Mouse (Mus musculus): Measurements from ENCODE around the gene Ern2.

Gene Ern2

DNA sequence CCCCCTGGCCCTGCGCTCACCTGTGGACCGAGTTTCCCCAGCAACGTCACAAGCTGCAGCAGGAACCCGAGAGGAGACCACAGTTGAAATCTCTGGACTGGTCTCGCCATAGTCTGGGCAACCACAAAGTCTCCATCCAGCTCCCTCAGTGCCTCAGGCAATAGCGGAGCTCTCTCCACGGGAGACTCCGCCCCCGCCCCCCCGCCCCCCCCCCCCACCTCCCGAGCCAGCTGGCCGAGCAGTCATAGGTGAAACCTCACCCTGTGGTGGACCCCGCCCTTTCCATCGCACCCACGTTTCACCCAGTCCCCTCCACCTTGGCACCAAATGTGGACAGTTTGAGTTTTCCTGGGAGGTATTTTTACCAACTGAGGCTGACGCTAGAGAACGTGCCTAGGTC lies at the start of gene Ern2:
Gene Ern2, minus strand, starts transcription at position 165 of the 400 bp plus-strand sequence.
- DNase-seq (ENCODE audit: low spot score), result no peak

DNA sequence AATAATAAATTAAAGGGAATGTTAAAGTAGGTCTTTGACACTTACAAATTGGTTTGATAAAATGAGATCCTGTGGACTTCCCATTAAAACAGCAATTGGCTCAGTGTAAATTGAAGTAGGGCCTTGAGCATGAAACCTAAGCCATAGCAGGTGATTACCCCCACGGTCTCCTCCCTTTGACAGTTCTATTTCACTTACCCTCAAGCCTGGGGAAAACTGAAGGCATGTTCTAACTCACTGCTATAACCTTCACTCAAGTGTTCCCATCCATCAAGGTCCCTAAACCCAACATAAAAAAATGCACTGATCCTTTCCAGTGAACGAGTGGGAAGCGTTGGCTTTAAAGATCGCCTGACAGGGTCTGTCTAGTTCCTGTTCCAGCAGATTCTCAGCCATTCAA lies 44.9 kb upstream of the Ern2 start:
- no peak for DNase-seq (ENCODE audit: low spot score)

DNA sequence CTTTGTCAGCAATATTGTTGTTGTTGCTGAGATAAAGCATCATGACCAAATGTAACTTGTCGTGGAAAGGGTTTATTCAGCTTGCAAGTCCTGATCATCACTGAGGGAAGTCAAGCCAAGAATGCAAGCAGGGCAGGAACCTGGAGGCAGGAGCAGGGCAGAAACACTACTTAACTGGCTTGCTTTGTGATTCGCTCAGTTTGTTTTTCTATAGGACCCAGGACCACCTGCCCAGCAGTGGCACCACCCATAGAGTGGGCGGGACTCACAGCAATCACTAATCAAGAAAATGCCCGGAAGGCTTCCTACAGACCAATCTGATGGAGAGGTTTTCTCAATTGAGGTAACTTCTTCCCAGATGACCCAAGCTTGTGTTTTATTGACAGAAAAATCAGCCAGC lies 43.9 kb upstream of the Ern2 start:
- DNase-seq (ENCODE audit: low spot score), result no peak

DNA sequence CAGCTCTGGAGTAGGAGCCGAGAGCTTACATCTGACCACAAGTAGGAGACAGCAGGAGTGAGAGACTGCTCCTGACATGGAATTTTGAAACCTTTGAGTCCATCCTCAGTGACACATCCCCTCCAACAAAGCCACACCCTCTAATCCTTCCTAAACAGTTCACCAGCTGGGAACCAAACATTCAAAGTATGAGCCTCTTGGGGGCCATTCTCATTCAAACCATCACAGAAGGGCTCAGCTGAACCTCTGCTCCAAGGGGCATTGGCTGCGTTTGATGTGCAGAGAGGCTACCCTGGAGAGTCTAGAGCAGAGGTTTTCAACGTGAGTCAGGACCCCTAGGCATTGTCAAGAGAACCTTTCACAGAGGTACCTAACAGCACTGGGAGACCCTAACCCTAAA lies 43.3 kb upstream of the Ern2 start:
- no peak for DNase-seq (ENCODE audit: low spot score)

DNA sequence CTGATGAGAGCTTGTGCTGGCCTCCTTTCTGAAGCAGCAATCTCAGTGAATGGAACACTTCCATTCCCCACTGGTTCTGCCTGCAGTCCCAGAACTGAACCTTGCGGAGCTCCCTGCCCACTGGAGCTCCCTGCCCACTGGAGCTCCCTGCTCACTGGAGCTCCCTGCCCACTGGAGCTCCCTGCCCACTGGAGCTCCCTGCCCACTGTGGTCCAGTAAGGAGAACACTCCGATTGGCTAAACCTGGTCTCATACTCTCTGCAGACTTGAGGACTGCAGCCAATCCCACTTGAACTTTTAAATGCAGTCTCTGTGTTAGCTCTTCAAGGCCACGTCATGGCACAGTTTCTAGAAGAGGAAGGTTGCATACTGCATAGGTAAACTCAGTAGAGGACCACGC lies 40.7 kb upstream of the Ern2 start:
- DNase-seq (ENCODE audit: low spot score), result no peak

DNA sequence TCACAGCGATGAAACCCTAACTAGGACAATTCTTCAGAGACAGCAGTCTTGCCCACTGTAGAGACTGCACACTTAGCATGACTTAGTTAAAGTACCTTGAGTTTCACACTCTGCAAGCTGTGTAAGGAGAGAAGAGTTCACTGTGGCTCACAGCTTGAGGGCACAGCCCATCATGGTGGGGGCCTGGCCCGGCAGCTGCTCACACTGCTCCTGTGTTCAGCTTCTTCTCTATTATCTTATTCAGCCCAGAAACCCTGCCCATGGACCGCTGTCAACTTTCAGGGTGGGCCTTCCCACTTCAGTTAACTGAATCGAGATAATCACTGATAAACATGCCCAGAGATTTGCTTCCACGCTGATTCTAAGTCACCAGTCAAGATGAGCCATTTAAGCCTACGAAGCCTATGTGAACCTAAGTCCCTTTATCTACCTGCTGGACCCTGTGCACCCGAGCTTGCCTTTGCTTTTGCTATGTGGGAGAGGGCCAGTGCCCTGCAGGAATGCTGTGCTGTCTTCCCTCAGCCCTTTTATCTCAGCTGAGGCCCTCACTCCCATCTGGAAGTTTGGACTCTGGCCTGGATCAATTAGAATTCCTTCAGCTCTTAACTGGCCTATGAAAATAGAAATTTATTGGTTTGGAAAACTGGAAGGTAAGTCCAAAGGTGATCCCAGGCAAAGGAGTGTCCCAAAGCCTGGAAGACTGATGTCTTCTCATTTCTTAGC lies 40.2 kb upstream of the Ern2 start:
- no peak for DNase-seq (ENCODE audit: low spot score)

DNA sequence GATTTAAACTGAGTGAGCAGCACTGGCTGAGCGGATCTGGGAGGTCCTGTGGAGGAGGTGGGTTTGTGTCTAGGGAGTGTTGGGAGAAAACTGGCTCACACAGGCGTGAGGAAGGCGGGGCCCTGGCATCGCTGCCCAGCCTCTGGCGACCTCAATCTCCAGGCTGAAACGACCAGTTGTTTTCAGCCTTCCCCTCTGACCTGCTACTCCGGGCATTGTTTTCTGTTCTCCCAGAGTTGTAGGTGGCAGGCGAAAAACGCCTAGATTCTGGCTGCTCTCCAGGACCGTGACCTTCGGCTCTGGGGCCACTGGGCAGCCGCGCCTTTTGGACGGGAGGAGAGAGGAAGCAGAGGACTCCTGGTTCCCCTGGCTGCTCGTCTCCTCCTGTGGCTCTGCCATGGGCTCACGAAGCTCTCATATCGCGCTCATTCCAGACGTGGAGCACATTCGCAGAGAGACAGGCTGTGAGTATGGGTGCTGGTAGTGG lies 33.4 kb upstream of the Ern2 start, which contains the start of gene Chp2:
Gene Chp2, plus strand, starts transcription at position 182 of the 487 bp plus-strand sequence.
- no peak for DNase-seq (ENCODE audit: low spot score)

DNA sequence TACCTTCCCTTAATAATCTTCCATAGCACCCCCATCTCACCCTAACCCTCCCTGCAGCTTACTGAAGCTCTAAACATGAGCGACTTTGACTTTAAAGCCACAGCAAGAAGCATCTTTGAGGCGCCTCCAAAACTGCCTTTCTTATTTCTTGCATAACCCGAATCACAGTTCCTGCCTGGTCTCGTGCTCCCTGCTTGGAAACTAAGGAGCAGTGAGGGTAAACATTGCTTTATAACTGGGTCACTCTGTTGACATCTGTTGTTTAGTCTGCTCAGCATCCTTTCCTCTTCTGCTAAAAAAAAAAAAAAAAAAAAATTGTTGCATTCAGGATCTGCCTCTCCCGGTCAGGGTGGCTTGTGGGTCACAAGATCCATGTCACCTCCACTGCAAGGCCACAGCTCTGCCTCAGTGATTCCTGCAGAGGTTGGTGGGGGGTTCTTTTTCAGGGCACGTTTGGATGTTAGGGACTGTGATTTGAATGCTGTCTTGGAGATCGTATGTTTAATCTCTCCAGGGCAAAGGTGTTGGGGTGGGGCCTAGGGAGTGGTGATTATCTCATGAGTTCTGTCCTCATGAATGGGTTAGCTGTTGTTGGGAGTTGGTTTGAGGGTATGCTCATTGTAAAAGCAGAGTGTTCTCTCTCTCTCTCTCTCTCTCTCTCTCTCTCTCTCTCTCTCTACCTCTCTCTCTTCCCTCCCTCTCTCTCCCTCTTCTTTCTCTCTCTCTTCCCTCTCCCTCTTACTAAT lies 22.4 kb upstream of the Ern2 start:
- no peak for DNase-seq (ENCODE audit: low spot score)

DNA sequence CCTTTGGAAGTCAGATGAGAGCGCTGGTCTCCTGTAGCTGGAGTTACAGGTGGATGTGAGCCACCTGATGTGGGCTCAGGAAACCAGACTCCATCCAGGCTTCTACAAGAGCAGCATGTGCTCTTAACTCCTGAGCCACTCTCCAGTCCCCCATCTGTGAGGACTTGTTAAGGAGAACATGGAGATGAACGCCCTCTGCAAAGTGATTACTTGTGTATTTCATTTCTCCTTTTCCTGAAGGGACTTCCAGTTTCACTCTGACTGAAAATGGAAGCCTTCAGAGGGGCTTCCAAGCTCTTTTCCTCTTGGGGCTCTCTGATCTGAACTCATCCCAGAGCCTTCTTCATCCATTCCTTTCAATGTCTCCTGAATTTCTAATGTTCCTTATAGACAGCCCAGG lies 20.1 kb upstream of the Ern2 start:
- no peak for DNase-seq (ENCODE audit: low spot score)

DNA sequence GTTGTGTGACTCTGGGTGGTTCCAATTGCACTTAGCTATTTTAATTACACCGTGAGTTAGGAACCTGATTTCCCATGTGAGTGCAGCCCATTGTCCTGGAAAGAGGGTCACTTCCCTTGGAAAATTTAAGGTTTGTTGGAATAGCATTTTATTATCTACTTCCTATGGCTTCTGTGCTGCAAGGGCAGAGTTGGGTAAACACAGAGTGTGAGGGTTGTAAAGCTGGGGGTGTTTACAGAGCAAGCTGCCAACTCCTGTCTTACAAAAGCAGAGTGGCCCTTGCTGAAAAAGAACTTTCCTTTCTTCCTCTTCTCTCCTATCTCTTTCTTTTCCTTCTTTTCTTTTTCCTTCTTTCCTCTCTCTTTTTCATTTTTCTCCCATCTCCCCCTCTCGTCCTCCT lies 17.9 kb upstream of the Ern2 start:
- no peak for DNase-seq (ENCODE audit: low spot score)

DNA sequence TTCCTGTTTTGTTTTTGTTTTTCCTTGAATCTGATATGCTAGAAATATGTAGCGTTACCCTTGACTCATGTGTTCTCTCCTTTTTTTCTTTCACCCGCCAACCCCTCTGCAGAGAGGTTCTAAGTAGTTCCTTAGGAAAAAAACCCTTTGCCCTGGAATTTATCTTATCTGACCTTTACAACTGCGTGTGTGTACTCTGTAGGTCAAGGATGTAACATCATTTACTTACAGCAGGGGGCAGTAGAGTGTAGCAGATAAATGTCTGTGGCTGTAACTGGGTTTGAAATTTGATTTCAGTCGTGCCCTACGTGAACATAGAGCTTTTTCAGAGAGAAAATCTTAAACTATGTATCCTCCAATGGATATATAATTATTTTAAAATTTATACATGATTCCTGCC lies 13.3 kb upstream of the Ern2 start:
- DNase-seq (ENCODE audit: low spot score), result peak; percentile 74

DNA sequence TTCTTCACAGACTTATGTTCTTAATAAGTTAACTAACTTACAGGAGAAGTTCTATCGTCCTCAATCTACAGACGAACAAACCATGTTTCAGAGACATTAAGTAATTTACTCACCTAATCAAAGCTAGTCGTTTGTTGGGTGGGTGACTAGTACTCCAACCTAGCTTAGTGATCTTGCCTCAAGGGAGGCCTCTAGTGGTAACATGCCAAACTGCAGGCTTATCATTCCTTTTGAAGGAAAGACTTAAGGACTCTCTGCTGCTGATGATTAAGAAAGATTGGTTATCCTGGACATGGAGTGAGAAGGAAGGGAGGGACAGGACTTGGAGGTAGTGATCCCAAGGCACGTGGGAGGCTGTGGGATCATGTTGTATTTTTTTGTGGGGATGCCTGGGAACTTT lies 11.3 kb upstream of the Ern2 start:
- DNase-seq (ENCODE audit: low spot score), result peak; percentile 74

DNA sequence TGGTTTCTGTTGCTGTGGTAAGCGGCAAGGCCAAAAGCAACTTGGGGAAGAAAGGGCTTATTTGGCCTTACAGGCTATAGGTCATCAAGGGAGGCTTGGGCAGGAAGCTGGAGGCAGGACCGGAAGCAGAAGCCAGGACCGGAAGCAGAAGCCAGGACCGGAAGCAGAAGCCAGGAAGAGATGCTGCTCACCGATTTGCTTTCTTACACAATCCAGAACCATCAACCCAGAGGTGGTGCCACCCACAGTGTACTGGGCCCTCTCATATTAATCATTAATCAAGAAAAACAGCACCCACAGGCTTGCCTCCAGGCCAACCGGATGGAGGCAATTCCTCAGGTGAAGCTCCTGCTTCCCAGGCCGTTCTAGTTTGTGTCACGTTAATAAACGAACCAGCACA lies 10.8 kb upstream of the Ern2 start:
- DNase-seq (ENCODE audit: low spot score), result no peak

DNA sequence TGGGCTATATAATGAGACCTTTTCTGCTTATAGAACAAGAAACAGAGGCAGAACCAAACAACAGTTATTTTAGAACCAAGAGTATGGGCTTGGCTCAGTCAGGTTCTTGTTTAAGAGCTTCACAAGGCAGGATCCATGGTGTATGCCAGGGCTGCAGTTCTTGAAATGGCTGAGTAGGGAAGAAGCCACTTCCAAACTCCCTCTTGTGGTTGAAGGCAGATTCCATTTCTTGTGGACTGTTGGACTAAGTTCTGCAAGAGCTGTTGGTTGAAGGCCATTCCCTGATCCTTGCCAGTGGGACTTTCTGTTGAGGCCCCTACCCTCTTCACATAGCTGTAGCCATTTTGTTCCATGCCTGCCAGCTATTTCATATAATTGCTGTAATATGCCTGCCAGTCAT lies 7.9 kb upstream of the Ern2 start:
- DNase-seq (ENCODE audit: low spot score), result no peak

DNA sequence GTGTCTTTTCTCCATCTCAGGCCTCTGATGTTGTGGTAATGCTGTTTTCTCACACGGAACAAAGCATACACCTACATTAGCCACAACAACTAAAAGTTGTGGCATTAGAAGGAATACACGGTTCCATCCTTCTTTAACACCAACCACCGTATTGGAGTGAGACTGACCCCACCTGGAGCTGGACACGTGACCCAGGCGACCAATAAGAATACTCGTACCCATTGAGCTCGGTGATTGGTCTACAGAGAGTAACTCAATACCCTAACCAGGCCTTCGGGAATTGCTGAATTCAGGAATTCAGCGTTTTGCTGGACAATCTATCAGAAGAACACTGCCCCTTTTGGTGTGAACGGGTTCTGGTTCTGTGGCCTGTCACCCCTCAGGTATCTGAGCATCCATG lies 5.1 kb upstream of the Ern2 start:
- DNase-seq (ENCODE audit: low spot score), result no peak

DNA sequence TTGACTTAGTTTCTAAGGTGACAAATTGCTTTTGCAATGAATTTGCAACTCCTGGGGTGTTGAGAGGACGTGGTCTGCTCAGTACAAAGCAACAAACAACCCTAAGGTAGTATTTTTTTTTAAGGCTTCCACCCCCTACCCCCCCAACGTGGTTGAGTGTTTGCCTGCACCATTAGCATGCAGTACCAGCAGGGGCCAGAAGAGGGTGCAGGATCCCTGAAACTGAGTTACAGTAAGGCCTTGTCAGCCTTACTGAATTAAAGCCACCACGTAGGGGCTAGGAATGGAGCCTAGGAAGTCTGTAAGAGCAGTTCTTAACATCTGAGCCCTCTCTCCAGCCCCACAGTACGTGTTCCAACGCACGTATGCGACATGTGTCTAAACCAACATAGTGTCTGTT lies 3.5 kb upstream of the Ern2 start:
- peak; percentile 79 for DNase-seq (ENCODE audit: low spot score)

DNA sequence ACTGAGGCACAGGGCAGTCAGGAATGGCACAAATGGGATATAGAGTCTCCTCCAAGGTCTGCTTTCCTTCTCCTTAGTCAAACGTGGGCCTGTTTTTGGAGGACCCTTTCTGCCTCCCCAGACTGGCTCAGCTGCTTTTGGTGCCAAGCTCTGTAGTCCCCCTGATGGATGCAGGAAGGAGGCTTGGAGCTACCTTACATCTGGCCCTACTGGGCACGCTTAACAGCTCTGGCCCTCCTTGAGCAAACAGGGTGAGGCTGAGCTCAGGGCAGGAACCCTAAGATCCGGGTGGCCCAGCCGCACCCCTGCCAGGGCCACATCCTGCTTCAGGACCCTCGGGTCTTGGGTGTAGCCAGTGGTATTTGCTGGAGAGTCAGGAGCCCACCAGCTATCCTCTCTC lies 1.4 kb downstream of the Ern2 start:
- DNase-seq (ENCODE audit: low spot score), result no peak

DNA sequence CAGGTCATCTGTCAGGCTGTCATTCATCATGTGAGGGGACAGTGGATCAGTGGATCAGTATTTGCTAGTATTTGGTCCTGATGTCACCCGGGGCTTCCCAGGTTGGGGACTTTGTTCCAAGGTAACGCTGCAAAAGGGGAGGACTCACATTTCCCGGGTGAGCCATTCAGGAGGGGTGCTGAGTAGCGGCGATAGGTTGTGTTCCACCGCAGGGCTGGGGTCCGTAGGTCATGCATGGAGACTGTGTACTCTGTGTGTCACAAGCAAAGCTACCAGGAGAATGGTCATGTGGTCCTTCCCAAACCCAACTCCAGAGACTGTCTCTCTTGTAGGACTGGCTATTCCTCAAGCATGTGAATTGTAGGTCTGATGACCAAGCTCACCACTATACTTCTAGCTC lies 5.3 kb downstream of the Ern2 start:
- no peak for DNase-seq (ENCODE audit: low spot score)

DNA sequence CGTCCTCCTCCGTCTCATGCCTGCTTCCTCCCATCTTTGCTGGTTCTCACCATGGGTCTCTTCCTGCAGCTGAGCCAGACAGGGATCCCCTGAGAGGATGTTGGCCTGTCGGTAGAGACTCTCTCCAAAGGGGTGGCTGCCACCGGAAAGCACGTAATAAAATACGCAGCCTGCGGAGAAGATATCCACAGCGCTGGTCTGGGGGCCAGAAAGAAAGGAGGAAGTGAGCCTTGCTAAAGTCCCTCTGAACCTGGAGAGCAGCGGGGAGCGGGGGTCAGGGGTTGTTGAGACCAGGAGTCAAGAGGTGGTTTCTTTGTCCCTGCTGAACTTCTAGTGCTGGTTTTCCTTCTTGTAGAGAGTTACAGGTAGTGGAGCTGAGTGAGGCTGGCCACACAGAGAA lies 14.4 kb downstream of the Ern2 start:
- DNase-seq (ENCODE audit: low spot score), result no peak

DNA sequence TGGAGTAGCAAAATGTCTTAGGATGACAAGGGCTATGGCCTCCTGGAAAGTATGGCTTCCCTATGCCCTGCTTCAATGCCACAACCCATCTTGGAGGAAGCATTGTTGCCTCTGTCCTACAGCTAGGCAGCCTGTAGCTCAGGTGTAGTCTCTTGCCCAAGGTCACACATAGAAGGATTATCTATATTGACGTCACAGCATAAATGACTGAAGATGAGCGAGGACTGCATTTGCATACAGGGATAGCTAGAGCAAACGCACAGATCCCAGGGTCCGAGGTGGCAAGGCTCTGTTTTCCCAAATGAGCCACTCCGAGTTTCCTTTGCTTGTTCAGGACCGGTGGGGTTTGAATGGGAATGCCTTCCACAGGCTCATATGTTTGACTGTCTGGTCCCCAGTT lies 15.3 kb downstream of the Ern2 start:
- DNase-seq (ENCODE audit: low spot score), result no peak

DNA sequence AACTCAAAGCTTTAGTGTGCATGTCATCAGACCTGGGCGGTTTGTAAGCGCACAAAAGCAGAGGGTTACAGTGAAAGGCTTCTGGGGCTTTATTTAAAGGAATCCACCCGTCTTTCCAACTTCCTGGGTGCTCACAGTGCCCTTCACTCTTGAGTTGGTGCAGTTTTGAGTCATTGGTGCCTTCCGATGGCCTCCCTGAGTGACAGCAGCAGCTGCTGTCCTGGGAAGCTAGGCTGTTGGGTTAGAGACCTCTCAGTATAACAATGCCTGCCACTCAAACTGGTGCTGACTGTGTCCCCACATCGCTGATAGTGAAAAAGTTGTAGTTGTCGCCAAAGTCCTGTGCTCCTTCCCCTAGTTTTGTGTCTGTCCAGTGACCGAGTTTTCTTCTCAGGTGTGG lies 18.8 kb downstream of the Ern2 start:
- DNase-seq (ENCODE audit: low spot score), result no peak

DNA sequence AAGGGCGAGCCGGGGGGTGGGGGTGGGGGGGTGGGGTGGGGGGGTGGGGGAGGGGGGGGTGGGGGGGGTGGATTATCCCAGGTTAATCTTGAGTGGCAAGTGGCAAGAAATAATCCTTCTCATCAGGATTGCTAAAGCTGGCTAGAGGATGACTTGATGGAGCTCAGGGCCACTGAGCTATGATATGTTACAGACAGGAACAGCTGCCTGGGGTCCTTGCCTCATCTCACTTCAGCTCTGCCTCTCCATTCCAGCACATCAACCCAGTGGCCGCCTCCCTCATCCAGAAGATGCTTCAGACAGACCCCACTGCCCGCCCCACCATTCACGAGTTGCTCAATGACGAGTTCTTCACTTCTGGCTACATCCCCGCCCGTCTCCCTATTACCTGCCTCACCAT lies 22.2 kb downstream of the Ern2 start:
- no peak for DNase-seq (ENCODE audit: low spot score)

DNA sequence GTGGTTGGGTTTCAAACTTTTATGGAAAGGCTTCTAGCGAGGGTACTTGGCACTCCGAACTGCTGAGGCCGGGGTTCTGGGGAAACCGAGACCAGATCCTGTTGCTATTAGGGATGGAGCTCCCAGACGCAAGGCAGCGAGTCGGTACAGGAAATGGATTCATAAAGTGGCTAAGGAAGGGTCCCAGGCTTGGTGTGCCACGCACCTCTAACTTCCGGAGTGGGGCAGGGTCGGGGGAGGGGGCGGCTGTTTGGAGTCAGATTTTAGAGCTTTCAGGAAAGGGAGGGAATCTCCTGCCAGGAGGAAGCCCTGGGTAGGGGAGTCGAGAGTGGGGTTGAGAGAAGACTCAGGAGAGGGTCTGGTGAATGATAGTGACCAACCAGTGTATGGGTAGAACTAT lies 26.0 kb downstream of the Ern2 start:
- peak; percentile 24 for DNase-seq (ENCODE audit: low spot score)

All from embryo, embryonic 10 days (tissue).